In genomic region chr16:13804666-13805065, GRCm38 (mm10) we compare ENCODE assay signal across 17 mouse cellular contexts. TPM values are rescaled to one million over a fixed set of nuclear protein-coding genes. Genes with fewer than 3 reads are reported as not detected.
A peak's percentile ranks its signal among the peaks of the same experiment; 100 is the strongest.
DNase-seq lines count a peak whose midpoint lies in the region; ATAC-seq and TF ChIP-seq lines count a peak whose summit lies in the region.
"Had no signal": no experiment of that assay in that cellular context is flagged by ENCODE, and none has a peak within 500 bp of the region (broad histone marks: within the 10 kb centered on the region; RNA-seq: fewer than 3 reads in every experiment).

No protein-coding gene starts in this region.

- ATAC-seq in hindbrain, postnatal 0 days = no peak
- ATAC-seq in hindbrain, embryonic 14.5 days (ENCODE audit: low FRiP score) = no peak
- ATAC-seq in stomach, postnatal 0 days (ENCODE audit: low FRiP score, low TSS enrichment) = no peak
- ATAC-seq: inflammation-experienced regulatory T-cells, adult 6 months; midbrain, embryonic 13.5 days had no signal

- no peak overlapping the region for H3K9ac ChIP-seq in hindbrain, postnatal 0 days (replicated peaks; ENCODE audit: low read length)
- H3K9ac ChIP-seq in hindbrain, embryonic 14.5 days = no peak overlapping the region
- H3K9ac ChIP-seq in stomach, postnatal 0 days (ENCODE audit: low read length) = no peak overlapping the region; the same call in 1 of the 2 replicates
- H3K9ac ChIP-seq: kidney, embryonic 15.5 days; liver, embryonic 15.5 days; midbrain, embryonic 13.5 days; stomach, embryonic 15.5 days had no signal

- DNase-seq in cerebellum, adult 9-10 months = peak; percentile 30
- no peak for DNase-seq in cerebellum, adult 8-10 months
- no peak for DNase-seq in hindbrain, postnatal 0 days (ENCODE audit: low spot score)
- no peak for DNase-seq in hindbrain, embryonic 14.5 days (ENCODE audit: low spot score)
- peak; percentile 32 for DNase-seq in right cerebral cortex, adult 18-20 months
- DNase-seq in right cerebral cortex, postnatal 14 days = no peak
- no peak for DNase-seq in stomach, postnatal 0 days (ENCODE audit: low spot score)
- DNase-seq in kidney, adult 2 months = no peak
- DNase-seq: gastrocnemius, postnatal 14 days; heart, postnatal 4 days had no signal

- peak; percentile 36; the same call in 1 of the 2 replicates for TF ChIP-seq CTCF in hindbrain, postnatal 0 days (IDR thresholded peaks at IDR 0.05; ENCODE audit: low read depth)
- peak; percentile 51 for TF ChIP-seq CTCF in stomach, postnatal 0 days (IDR thresholded peaks at IDR 0.05; ENCODE audit: low read depth)
- no peak for TF ChIP-seq CTCF in kidney, adult 2 months (conservative IDR thresholded peaks at IDR 0.05; ENCODE audit: insufficient read depth, insufficient read length, low read depth, low read length)

- TF ChIP-seq EP300 in stomach, postnatal 0 days (optimal IDR thresholded peaks at IDR 0.05) = no peak

- no peaks in the 10 kb centered on the region for H3K4me1 ChIP-seq in hindbrain, postnatal 0 days (ENCODE audit: insufficient read depth, low read length)
- no peaks in the 10 kb centered on the region for H3K4me1 ChIP-seq in hindbrain, embryonic 14.5 days (replicated peaks; ENCODE audit: control insufficient read depth, insufficient read depth, low read length)
- no peaks in the 10 kb centered on the region for H3K4me1 ChIP-seq in stomach, postnatal 0 days (replicated peaks; ENCODE audit: control insufficient read depth, insufficient read depth)
- no peaks in the 10 kb centered on the region for H3K4me1 ChIP-seq in kidney, adult 2 months (ENCODE audit: control insufficient read depth, insufficient read depth, low read length)
- H3K4me1 ChIP-seq: kidney, embryonic 15.5 days; liver, embryonic 15.5 days; midbrain, embryonic 13.5 days; stomach, embryonic 15.5 days had no signal

- no peaks in the 10 kb centered on the region for H3K27me3 ChIP-seq in hindbrain, postnatal 0 days (ENCODE audit: insufficient read depth, low read length)
- H3K27me3 ChIP-seq in hindbrain, embryonic 14.5 days (ENCODE audit: control insufficient read depth, insufficient read depth, low read length) = no peaks in the 10 kb centered on the region
- no peaks in the 10 kb centered on the region for H3K27me3 ChIP-seq in stomach, postnatal 0 days (ENCODE audit: control insufficient read depth, insufficient read depth, low read length)
- no peaks in the 10 kb centered on the region for H3K27me3 ChIP-seq in kidney, adult 2 months (replicated peaks; ENCODE audit: control insufficient read depth, insufficient read depth, low read length)
- H3K27me3 ChIP-seq: CH12.LX; kidney, embryonic 15.5 days; liver, embryonic 15.5 days; midbrain, embryonic 13.5 days; stomach, embryonic 15.5 days had no signal

- peaks cover 47% of the 10 kb centered on the region for H3K36me3 ChIP-seq in hindbrain, postnatal 0 days (ENCODE audit: insufficient read depth, low read length)
- peaks cover 93% of the 10 kb centered on the region for H3K36me3 ChIP-seq in hindbrain, embryonic 14.5 days (replicated peaks; ENCODE audit: control insufficient read depth, insufficient read depth)
- H3K36me3 ChIP-seq in stomach, postnatal 0 days (ENCODE audit: control insufficient read depth, insufficient read depth, low read length) = peaks cover 43% of the 10 kb centered on the region
- peaks cover 8% of the 10 kb centered on the region for H3K36me3 ChIP-seq in kidney, adult 2 months (ENCODE audit: control insufficient read depth, insufficient read depth, low read length)

- H3K4me2 ChIP-seq in hindbrain, postnatal 0 days (ENCODE audit: low read depth, low read length) = no peak overlapping the region
- no peak overlapping the region for H3K4me2 ChIP-seq in hindbrain, embryonic 14.5 days (replicated peaks)
- no peak overlapping the region for H3K4me2 ChIP-seq in stomach, postnatal 0 days (replicated peaks; ENCODE audit: low read depth)
- H3K4me2 ChIP-seq: heart, embryonic 11.5 days; kidney, embryonic 15.5 days; liver, embryonic 15.5 days; midbrain, embryonic 13.5 days; stomach, embryonic 15.5 days had no signal

- H3K27ac ChIP-seq in hindbrain, postnatal 0 days = no peak overlapping the region
- H3K27ac ChIP-seq in hindbrain, embryonic 14.5 days = no peak overlapping the region
- no peak overlapping the region for H3K27ac ChIP-seq in stomach, postnatal 0 days (replicated peaks)
- no peak overlapping the region for H3K27ac ChIP-seq in kidney, adult 2 months (ENCODE audit: insufficient read depth, low read depth, low read length)
- H3K27ac ChIP-seq: kidney, embryonic 15.5 days; liver, embryonic 15.5 days; midbrain, embryonic 13.5 days; stomach, embryonic 15.5 days had no signal

- H3K4me3 ChIP-seq in hindbrain, postnatal 0 days (ENCODE audit: low read length) = no peak overlapping the region
- H3K4me3 ChIP-seq in hindbrain, embryonic 14.5 days (replicated peaks; ENCODE audit: low read length) = no peak overlapping the region
- no peak overlapping the region for H3K4me3 ChIP-seq in stomach, postnatal 0 days (ENCODE audit: low read depth, low read length)
- no peak overlapping the region for H3K4me3 ChIP-seq in kidney, adult 2 months (ENCODE audit: insufficient read depth, low read depth, low read length)
- H3K4me3 ChIP-seq: kidney, embryonic 15.5 days; liver, embryonic 15.5 days; midbrain, embryonic 13.5 days; stomach, embryonic 15.5 days had no signal

- WGBS in hindbrain, postnatal 0 days = 83% methylated on average over 5 of the region's 5 CpGs
- WGBS in hindbrain, embryonic 14.5 days = 83% methylated on average over 5 of the region's 5 CpGs
- WGBS in stomach, postnatal 0 days = 77% methylated on average over 5 of the region's 5 CpGs
- WGBS in kidney, adult 2 months = 79% methylated on average over 5 of the region's 5 CpGs

- TF ChIP-seq POLR2A in kidney, adult 2 months (IDR thresholded peaks at IDR 0.05; ENCODE audit: low read depth, low read length) = no peak

- H3K9me3 ChIP-seq in hindbrain, postnatal 0 days (ENCODE audit: low read length) = no peaks in the 10 kb centered on the region
- no peaks in the 10 kb centered on the region for H3K9me3 ChIP-seq in hindbrain, embryonic 14.5 days (ENCODE audit: control insufficient read depth, low read length)
- H3K9me3 ChIP-seq in stomach, postnatal 0 days (ENCODE audit: control insufficient read depth, low read length) = no peaks in the 10 kb centered on the region
- H3K9me3 ChIP-seq: kidney, embryonic 15.5 days; liver, embryonic 15.5 days; midbrain, embryonic 13.5 days; stomach, embryonic 15.5 days had no signal

RNA-seq across cellular contexts. Expression of gene Ntan1, which starts 14.0 kb away (rescaled TPM):
- 138 and 171 TPM in 2 replicates for total RNA-seq in hindbrain, postnatal 0 days (2014; rRNA removed)
- 234 and 243 TPM in 2 replicates for polyA plus RNA-seq in hindbrain, postnatal 0 days (2015; fragmentation: Nextera tagmentation; extraction: Ambion mirVana)
- 193 and 199 TPM in 2 replicates for polyA plus RNA-seq in hindbrain, embryonic 14.5 days (2014; fragmentation: Nextera tagmentation; extraction: Ambion mirVana)
- polyA plus RNA-seq in stomach, postnatal 0 days (2015; fragmentation: Nextera tagmentation; extraction: Ambion mirVana) = 124 and 133 TPM in 2 replicates
- 60.5 and 67.9 TPM in 2 replicates for polyA plus RNA-seq in kidney, adult 2 months (2012; rRNA removed)

RNA-seq across cellular contexts. Expression of gene Rrn3, which starts 24.2 kb away (rescaled TPM):
- 73.5 and 83.8 TPM in 2 replicates for total RNA-seq in hindbrain, postnatal 0 days (2014; rRNA removed)
- polyA plus RNA-seq in hindbrain, postnatal 0 days (2015; fragmentation: Nextera tagmentation; extraction: Ambion mirVana) = 74.7 and 77.2 TPM in 2 replicates
- 81.3 and 93.1 TPM in 2 replicates for polyA plus RNA-seq in hindbrain, embryonic 14.5 days (2014; fragmentation: Nextera tagmentation; extraction: Ambion mirVana)
- 33.9 and 34.5 TPM in 2 replicates for polyA plus RNA-seq in stomach, postnatal 0 days (2015; fragmentation: Nextera tagmentation; extraction: Ambion mirVana)
- 9.2 and 11.0 TPM in 2 replicates for polyA plus RNA-seq in kidney, adult 2 months (2012; rRNA removed)

Comparison
In these comparisons a context has a peak if more than half of its experiments do, and no peak if none do; other contexts are left out.
1. DNase-seq: peak in cerebellum, adult 9-10 months (single experiment) and right cerebral cortex, adult 18-20 months (single experiment); none in cerebellum, adult 8-10 months (single experiment), hindbrain, postnatal 0 days (single experiment), hindbrain, embryonic 14.5 days (single experiment), right cerebral cortex, postnatal 14 days (single experiment), stomach, postnatal 0 days (single experiment) and kidney, adult 2 months (single experiment).